Mouse (Mus musculus): Measurements from ENCODE around the gene 2010315B03Rik. TPM values are rescaled to one million over a fixed set of nuclear protein-coding genes. Genes with fewer than 3 reads are reported as not detected.

Gene 2010315B03Rik
- 3.9 and 4.7 TPM in 2 replicates for polyA plus RNA-seq (2015; fragmentation: Nextera tagmentation; extraction: Ambion mirVana)

GRCm38 (mm10) chr9:124312171-124313142, at the start of gene 2010315B03Rik:
TSS of gene 2010315B03Rik (minus strand) at chr9:124312696.
- H3K4me1 ChIP-seq (replicated peaks) = peaks cover 5% of the 10 kb centered on the region
- 0 out of 2 replicates have a peak, but pooled peaks cover 4% of the 10 kb centered on the region for H3K9me3 ChIP-seq (replicated peaks)
- DNase-seq (peak; percentile 71), ATAC-seq (ENCODE audit: low read depth) (peak; percentile 100)
- 1% methylated on average over 21 of the region's 22 CpGs for WGBS (ENCODE audit: insufficient replicate concordance)
- H3K27me3 ChIP-seq = no peaks in the 10 kb centered on the region
- H3K36me3 ChIP-seq = no peaks in the 10 kb centered on the region
- H3K9ac ChIP-seq = peak within 1 kb of the TSS; percentile 75
- peak within 1 kb of the TSS; percentile 68 for H3K4me2 ChIP-seq
- peak within 1 kb of the TSS; percentile 70 for H3K4me3 ChIP-seq (replicated peaks)
- peak within 1 kb of the TSS; percentile 81 for H3K27ac ChIP-seq

GRCm38 (mm10) chr9:124311502-124311901, 994 bp downstream of the 2010315B03Rik start:
- no peak overlapping the region for H3K27ac ChIP-seq
- DNase-seq (no peak), ATAC-seq (ENCODE audit: low read depth) (no peak)
- peak overlapping the region; percentile 75 for H3K9ac ChIP-seq
- no peaks in the 10 kb centered on the region for H3K9me3 ChIP-seq (replicated peaks)
- H3K4me2 ChIP-seq = peak overlapping the region; percentile 68
- peaks cover 5% of the 10 kb centered on the region for H3K4me1 ChIP-seq (replicated peaks)
- no peaks in the 10 kb centered on the region for H3K36me3 ChIP-seq
- peak overlapping the region; percentile 70 for H3K4me3 ChIP-seq (replicated peaks)
- no peaks in the 10 kb centered on the region for H3K27me3 ChIP-seq

- H3K4me1 ChIP-seq (replicated peaks) = no peaks in the 10 kb centered on the region
- no peak for ATAC-seq (ENCODE audit: low read depth)
- DNase-seq = no peak
Measured at GRCm38 (mm10) chr9:124288329-124288728, 24.2 kb downstream of the 2010315B03Rik start.

GRCm38 (mm10) chr9:124281912-124282686, 30.4 kb downstream of the 2010315B03Rik start:
- Histone ChIP-seq H3K4me2 (peak overlapping the region; percentile 66), H3K27ac (peak overlapping the region; percentile 43; the same call in 1 of the 2 replicates), H3K9me3 (replicated peaks) (no peaks in the 10 kb centered on the region), H3K4me3 (replicated peaks) (peak overlapping the region; percentile 72), H3K9ac (peak overlapping the region; percentile 77), H3K27me3 (no peaks in the 10 kb centered on the region), H3K36me3 (peaks cover 11% of the 10 kb centered on the region), H3K4me1 (replicated peaks) (peaks cover 28% of the 10 kb centered on the region)
- under 1% methylated on average over 22 of the region's 22 CpGs for WGBS (ENCODE audit: insufficient replicate concordance)
- DNase-seq (peak; percentile 79), ATAC-seq (ENCODE audit: low read depth) (peak; percentile 99)

More at GRCm38 (mm10) chr9:124288329-124288728, 24.2 kb downstream of the 2010315B03Rik start:
- Histone ChIP-seq H3K4me2 (no peak overlapping the region), H3K36me3 (peaks cover 4% of the 10 kb centered on the region), H3K9ac (no peak overlapping the region), H3K9me3 (replicated peaks) (no peaks in the 10 kb centered on the region), H3K4me3 (replicated peaks) (no peak overlapping the region), H3K27ac (no peak overlapping the region), H3K27me3 (no peaks in the 10 kb centered on the region)

- peaks cover 28% of the 10 kb centered on the region for H3K4me1 ChIP-seq (replicated peaks)
- H3K9me3 ChIP-seq (replicated peaks) = no peaks in the 10 kb centered on the region
- H3K27me3 ChIP-seq = no peaks in the 10 kb centered on the region
- H3K9ac ChIP-seq = peak overlapping the region; percentile 77
- peak overlapping the region; percentile 72 for H3K4me3 ChIP-seq (replicated peaks)
- H3K4me2 ChIP-seq = peak overlapping the region; percentile 66
- H3K27ac ChIP-seq = 0 out of 2 replicates have a peak overlapping the region, but pooled peaks have one; percentile 43
- DNase-seq (no peak), ATAC-seq (ENCODE audit: low read depth) (no peak)
- 9% methylated on average over 1 of the region's 1 CpGs for WGBS (ENCODE audit: insufficient replicate concordance)
- H3K36me3 ChIP-seq = peaks cover 11% of the 10 kb centered on the region
Measured at GRCm38 (mm10) chr9:124281448-124281791, 31.1 kb downstream of the 2010315B03Rik start.

GRCm38 (mm10) chr9:124280576-124281447, 31.7 kb downstream of the 2010315B03Rik start:
- H3K27ac ChIP-seq = no peak overlapping the region

GRCm38 (mm10) chr9:124279300-124279699, 33.2 kb downstream of the 2010315B03Rik start:
- no peak for DNase-seq
- Histone ChIP-seq H3K4me1 (replicated peaks) (peaks cover 28% of the 10 kb centered on the region), H3K4me2 (no peak overlapping the region), H3K27ac (no peak overlapping the region), H3K27me3 (no peaks in the 10 kb centered on the region), H3K4me3 (replicated peaks) (no peak overlapping the region), H3K36me3 (peaks cover 15% of the 10 kb centered on the region), H3K9me3 (replicated peaks) (no peaks in the 10 kb centered on the region), H3K9ac (no peak overlapping the region)
- ATAC-seq (ENCODE audit: low read depth) = no peak
- 50% methylated on average over 2 of the region's 2 CpGs for WGBS (ENCODE audit: insufficient replicate concordance)

More at GRCm38 (mm10) chr9:124280576-124281447, 31.7 kb downstream of the 2010315B03Rik start:
- Histone ChIP-seq H3K9ac (peak overlapping the region; percentile 77), H3K4me3 (replicated peaks) (peak overlapping the region; percentile 72), H3K4me1 (replicated peaks) (peaks cover 28% of the 10 kb centered on the region), H3K27me3 (no peaks in the 10 kb centered on the region), H3K9me3 (replicated peaks) (no peaks in the 10 kb centered on the region), H3K36me3 (peaks cover 11% of the 10 kb centered on the region), H3K4me2 (peak overlapping the region; percentile 66)
- ATAC-seq (ENCODE audit: low read depth) (no peak), DNase-seq (no peak)
- 55% methylated on average over 2 of the region's 2 CpGs for WGBS (ENCODE audit: insufficient replicate concordance)

GRCm38 (mm10) chr9:124275064-124275463, 37.4 kb downstream of the 2010315B03Rik start:
- ATAC-seq (ENCODE audit: low read depth) (no peak), DNase-seq (no peak)
- H3K36me3 ChIP-seq = peaks cover 30% of the 10 kb centered on the region
- WGBS (ENCODE audit: insufficient replicate concordance) = 40% methylated on average over 2 of the region's 2 CpGs
- 0 out of 2 replicates have a peak, but pooled peaks cover 3% of the 10 kb centered on the region for H3K9me3 ChIP-seq (replicated peaks)
- H3K9ac ChIP-seq = no peak overlapping the region
- peaks cover 5% of the 10 kb centered on the region; the same call in 1 of the 2 replicates for H3K4me1 ChIP-seq (replicated peaks)
- no peak overlapping the region for H3K27ac ChIP-seq
- no peak overlapping the region for H3K4me2 ChIP-seq
- H3K27me3 ChIP-seq = no peaks in the 10 kb centered on the region
- H3K4me3 ChIP-seq (replicated peaks) = no peak overlapping the region

- ATAC-seq (ENCODE audit: low read depth) (no peak; the same call in 1 of the 2 replicates), DNase-seq (no peak)
- no peak overlapping the region for H3K27ac ChIP-seq
- no peak overlapping the region for H3K4me3 ChIP-seq (replicated peaks)
- no peak overlapping the region for H3K4me2 ChIP-seq
- H3K36me3 ChIP-seq = peaks cover 40% of the 10 kb centered on the region
- no peaks in the 10 kb centered on the region for H3K27me3 ChIP-seq
- H3K4me1 ChIP-seq (replicated peaks) = no peaks in the 10 kb centered on the region
- H3K9ac ChIP-seq = no peak overlapping the region
- peaks cover 11% of the 10 kb centered on the region; the same call in 1 of the 2 replicates for H3K9me3 ChIP-seq (replicated peaks)
Measured at GRCm38 (mm10) chr9:124273172-124273571, 39.3 kb downstream of the 2010315B03Rik start.

GRCm38 (mm10) chr9:124267929-124268328, 44.6 kb downstream of the 2010315B03Rik start:
- no peaks in the 10 kb centered on the region for H3K4me1 ChIP-seq (replicated peaks)
- ATAC-seq (ENCODE audit: low read depth) (no peak), DNase-seq (no peak)
- H3K9ac ChIP-seq = no peak overlapping the region
- H3K4me3 ChIP-seq (replicated peaks) = no peak overlapping the region
- H3K27me3 ChIP-seq = no peaks in the 10 kb centered on the region
- 23% methylated on average over 2 of the region's 2 CpGs for WGBS (ENCODE audit: insufficient replicate concordance)
- H3K27ac ChIP-seq = no peak overlapping the region
- H3K4me2 ChIP-seq = no peak overlapping the region
- peaks cover 9% of the 10 kb centered on the region; the same call in 1 of the 2 replicates for H3K9me3 ChIP-seq (replicated peaks)
- peaks cover 25% of the 10 kb centered on the region for H3K36me3 ChIP-seq

All from liver, embryonic 13.5 days (tissue).